Mouse (Mus musculus): ENCODE data around the gene Lrig1.

DNA sequence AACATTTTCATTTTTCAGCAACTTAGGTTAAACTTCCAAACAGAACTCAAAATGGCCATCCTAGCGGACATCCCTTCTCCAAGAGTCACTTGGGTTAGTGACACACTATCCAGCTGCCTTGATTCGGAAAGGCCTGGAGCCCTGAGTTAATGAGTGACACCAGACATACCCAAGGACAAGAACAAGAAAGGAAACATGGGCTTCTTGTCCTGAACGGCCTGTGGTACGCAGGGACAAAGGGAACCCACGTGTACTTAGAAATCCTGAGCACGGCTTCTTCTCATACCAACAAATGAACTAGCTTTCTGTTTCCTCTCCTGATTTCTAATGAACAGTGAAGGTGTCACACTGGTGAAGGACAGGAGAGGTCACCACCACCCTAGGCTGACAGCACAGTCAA, 85.6 kb downstream of the Lrig1 start:
- TF ChIP-seq GATA1 (IDR thresholded peaks at IDR 0.05; ENCODE audit: borderline replicate concordance, low read length) (no peak), FLI1 (IDR thresholded peaks at IDR 0.05; ENCODE audit: low read length) (no peak)

All from megakaryocyte, embryonic 14.5 days (primary cell).